Mouse (Mus musculus) hematopoietic stem cell, adult 5-6 weeks (primary cell): ENCODE data around the gene Rhox2h. TPM values are rescaled to one million over a fixed set of nuclear protein-coding genes. Genes with fewer than 3 reads are reported as not detected.
"Not testable (repeated sequence)": the region's sequence is repeated elsewhere in the genome, so short reads cannot be mapped to it uniquely, and the experiment has no call there.

Experiments
- ATAC-seq, 2 experiments: fragments of 125-278 bp in 1 of 2; replicated peaks in 1 of 2; 2 replicates each; pipeline ENCODE4 v1.8.0; 2016 to 2017; ENCODE audit warnings: inconsistent platforms in 2 of 2, mild to moderate bottlenecking in 2 of 2, moderate number of reproducible peaks in 2 of 2, low read depth in 1 of 2, moderate TSS enrichment in 1 of 2; ENCODE audit not compliant: low FRiP score in 2 of 2, poor library complexity in 2 of 2, severe bottlenecking in 2 of 2, insufficient read depth in 1 of 2, low TSS enrichment in 1 of 2
- total RNA-seq: library from RNA; stranded (forward); fragments of 172-1452, 232-1000 nt; gene quantifications from 2 replicates; pipeline ENCODE4 v1.2.3, GENCODE M21; 2017

The Rhox2h gene
- total RNA-seq: not detected in 2 replicates

DNA sequence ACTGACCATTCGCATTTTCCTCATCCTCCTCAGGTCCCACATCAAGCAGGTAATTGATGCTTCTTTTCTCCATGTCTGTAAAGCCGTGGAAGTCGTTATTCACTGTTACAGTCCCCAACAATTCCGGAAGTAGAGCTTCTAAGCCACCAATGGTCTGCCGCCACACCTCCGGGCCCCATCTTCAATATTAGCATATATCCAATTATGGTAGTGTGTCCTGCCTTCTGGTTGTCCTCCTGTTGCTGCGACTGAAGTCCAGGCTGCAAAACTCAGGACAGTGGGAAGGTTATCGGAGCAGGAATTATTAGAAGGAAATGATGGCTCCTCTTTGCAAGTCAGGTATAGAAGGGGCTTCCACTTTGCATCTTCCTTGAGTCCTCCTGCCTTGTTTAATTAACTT lies at the start of gene Rhox2h:
Gene Rhox2h, minus strand, starts transcription at position 101 of the 400 bp plus-strand sequence.
- not testable (repeated sequence) for ATAC-seq

DNA sequence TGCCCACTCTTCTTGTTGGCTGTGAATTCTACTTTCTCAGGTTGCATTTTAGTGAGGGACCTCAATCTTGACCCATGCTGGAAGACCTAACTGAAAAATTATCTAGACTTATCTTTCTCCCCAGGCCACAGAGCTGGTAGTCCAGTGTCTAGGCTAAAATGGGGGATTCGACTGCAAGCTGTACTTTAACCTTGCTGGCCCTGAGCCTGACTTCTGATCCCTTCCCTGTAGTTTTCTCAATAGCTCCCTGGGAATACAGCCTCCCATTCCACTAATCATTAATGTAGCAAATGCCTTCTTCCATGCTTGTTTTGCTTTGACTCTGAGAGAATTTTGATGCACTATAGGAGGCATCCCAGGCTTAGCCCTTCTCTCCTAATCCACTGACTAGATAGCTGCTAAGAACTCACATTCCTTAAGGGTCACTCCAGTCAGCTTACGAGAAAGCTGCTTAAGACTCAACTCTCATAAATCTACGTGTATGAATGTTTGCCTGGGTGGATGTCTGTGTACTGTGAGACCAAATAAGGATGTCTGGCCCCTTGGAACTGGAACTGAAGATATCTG lies 28.8 kb upstream of the Rhox2h start:
- no peak for ATAC-seq

DNA sequence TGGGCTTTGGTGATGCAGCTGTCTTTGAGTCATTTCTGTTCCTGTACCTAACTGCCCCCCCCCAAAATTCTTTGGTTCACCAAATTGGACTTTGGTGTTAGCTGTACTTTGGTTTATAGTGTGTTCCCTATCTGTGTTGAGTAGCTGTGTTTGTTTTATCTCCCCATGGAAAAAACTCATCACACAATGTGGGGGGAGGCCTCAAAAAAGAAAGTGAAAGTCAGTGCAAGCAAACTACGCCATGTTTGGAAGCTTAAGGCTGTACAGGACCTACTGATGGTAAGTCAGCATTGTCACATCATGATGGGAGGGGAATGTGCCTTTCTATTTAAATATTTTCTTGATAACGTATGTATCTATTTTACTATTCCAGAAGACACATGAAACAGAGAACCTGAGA lies 19.2 kb upstream of the Rhox2h start:
- ATAC-seq: no peak

DNA sequence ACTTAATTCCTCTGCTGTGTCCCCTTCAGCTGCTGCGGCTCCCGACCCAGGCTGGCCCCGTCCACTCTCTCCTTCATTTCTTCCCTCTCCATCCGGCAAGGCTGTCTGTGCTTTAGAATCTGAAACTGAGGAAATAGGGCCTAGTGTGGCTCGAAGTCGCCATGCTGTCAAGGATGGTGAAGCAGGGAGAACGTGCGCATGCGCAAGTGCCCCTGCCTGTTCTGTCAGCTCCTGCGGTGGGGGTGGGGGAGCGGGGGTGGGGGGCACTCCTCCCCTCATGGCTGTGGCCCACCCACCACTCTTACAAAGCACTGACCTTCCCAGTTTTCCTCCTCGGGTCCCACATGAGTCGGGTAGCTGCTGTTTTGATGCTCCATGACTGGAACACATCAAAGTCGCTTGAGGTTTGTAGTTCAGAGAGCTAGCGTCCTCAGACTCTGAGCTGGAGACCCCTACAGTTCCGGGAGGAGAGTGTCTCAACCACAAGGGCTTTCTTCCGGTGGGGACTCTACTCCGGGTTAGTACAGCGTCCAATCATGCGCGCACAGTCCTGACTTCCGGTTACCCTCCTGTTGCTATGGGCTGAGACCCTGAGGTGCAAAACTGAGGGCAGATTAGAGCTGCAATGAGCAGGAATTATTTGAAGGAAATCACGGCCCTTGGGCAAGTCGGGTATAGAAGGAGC lies 10.1 kb upstream of the Rhox2h start:
- no peak for ATAC-seq

DNA sequence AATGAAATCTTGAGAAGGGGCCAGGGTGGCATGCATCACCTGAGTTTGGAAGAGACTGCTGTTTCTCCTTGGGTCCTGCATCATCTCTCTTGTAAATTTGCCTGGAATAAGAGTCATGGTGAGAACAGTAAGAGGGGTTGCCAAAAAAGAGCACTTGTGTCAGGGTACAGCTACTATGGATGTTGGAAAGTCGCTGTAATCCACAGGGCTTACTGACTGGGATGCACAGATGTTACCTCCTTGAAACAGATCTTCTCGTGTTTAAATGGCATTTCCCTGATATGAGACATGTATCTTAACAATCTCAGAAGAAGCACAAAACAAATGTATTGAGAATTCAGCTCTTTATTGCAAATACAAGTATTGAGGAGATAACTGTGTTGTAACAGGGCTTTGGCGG lies 4.4 kb downstream of the Rhox2h start, which contains the start of gene Rhox3h:
Gene Rhox3h, minus strand, starts transcription at position 101 of the 400 bp plus-strand sequence.
- ATAC-seq: not testable (repeated sequence)

DNA sequence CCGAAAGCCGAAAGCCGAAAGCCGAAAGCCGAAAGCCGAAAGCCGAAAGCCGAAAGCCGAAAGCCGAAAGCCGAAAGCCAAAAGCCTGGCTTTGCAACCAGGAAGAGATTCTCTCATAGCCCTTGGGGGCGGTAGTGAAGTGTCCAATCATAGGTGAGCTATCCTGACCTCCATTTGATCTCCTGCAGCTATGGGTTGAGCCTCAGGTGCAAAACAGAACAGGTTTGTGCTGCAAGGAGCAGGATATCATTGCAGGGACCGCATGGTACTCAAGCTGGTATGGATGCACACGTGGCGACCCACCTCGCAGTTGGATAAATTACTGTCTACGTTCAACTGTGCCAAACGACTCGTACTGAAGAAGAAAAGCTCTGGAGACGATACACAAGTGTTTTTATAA lies 21.9 kb downstream of the Rhox2h start, which contains the start of gene Rhox4g:
Gene Rhox4g, minus strand, starts transcription at position 101 of the 400 bp plus-strand sequence.
- not testable (repeated sequence) for ATAC-seq

DNA sequence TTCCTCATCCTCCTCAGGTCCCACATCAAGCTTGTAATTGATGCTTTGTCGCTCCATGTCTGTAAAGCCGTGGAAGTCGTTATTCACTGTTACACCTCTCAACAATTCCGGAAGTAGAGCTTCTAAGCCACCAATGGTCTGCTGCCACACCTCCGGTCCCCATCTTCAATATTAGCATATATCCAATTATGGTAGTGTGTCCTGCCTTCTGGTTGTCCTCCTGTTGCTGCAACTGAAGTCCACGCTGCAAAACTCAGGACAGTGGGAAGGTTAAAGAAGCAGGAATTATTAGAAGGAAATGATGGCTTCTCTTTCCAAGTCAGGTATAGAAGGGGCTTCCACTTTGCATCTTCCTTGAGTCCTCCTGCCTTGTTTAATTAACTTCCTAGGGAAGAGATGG lies 29.7 kb downstream of the Rhox2h start, which contains the start of gene Rhox2g:
Gene Rhox2g, minus strand, starts transcription at position 101 of the 400 bp plus-strand sequence.
- ATAC-seq: not testable (repeated sequence)

DNA sequence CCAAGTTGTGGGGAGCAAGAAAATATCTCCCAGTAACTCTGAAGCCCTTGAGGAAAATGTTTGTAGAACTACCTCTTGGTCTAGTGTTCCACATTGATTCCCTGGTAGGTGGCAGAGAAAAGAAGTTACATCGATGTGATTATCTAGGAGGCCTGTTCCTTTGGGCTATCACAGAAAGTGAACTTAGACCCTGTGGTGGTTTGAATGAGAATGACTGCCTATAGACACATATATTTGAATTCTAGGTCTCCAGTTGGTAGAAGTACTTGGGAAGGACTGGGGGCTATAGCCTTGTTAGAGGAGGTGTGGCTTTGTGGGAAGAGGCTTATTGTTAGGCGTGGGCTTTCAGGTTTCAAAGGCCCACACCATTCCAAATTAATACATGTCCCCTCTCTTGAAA lies 44.6 kb downstream of the Rhox2h start, which contains the start of gene Rhox3g:
Gene Rhox3g, minus strand, starts transcription at position 101 of the 400 bp plus-strand sequence.
- ATAC-seq: not testable (repeated sequence)

Other genes starting within 250 kb of the Rhox2h start
- not detected in 2 replicates for gene Rhox4b, start 240.8 kb downstream of the Rhox2h start, total RNA-seq
- gene Rhox2c, start 219.6 kb downstream of the Rhox2h start, total RNA-seq: not detected in 2 replicates
- not detected in 2 replicates for gene Rhox3c, start 214.7 kb downstream of the Rhox2h start, total RNA-seq
- gene Rhox4c, start 192.9 kb downstream of the Rhox2h start, total RNA-seq: not detected in 2 replicates
- not detected in 2 replicates for gene Rhox2d, start 179.8 kb downstream of the Rhox2h start, total RNA-seq
- not detected in 2 replicates for gene Rhox4d, start 158.9 kb downstream of the Rhox2h start, total RNA-seq
- not detected in 2 replicates for gene Rhox2e, start 142.8 kb downstream of the Rhox2h start, total RNA-seq
- gene Rhox3e, start 131.3 kb downstream of the Rhox2h start, total RNA-seq: not detected in 2 replicates
- not detected in 2 replicates for gene Rhox4e, start 115.9 kb downstream of the Rhox2h start, total RNA-seq
- gene Rhox2f, start 101.9 kb downstream of the Rhox2h start, total RNA-seq: not detected in 2 replicates
- not detected in 2 replicates for gene Rhox3f, start 92.3 kb downstream of the Rhox2h start, total RNA-seq
- not detected in 2 replicates for gene Rhox4f, start 65.6 kb downstream of the Rhox2h start, total RNA-seq
- not detected in 2 replicates for gene Rhox3g, start 44.7 kb downstream of the Rhox2h start, total RNA-seq
- gene Rhox2g, start 29.8 kb downstream of the Rhox2h start, total RNA-seq: not detected in 2 replicates
- not detected in 2 replicates for gene Rhox4g, start 21.9 kb downstream of the Rhox2h start, total RNA-seq
- not detected in 2 replicates for gene Rhox3h, start 4.5 kb downstream of the Rhox2h start, total RNA-seq
- gene Rhox5, start 131.6 kb upstream of the Rhox2h start, total RNA-seq: not detected in 2 replicates
- gene Rhox6, start 153.6 kb upstream of the Rhox2h start, total RNA-seq: not detected in 2 replicates
- gene Rhox7a, start 158.4 kb upstream of the Rhox2h start, total RNA-seq: not detected in 2 replicates
- gene Rhox8, start 205.7 kb upstream of the Rhox2h start, total RNA-seq: not detected in 2 replicates
- gene Rhox7b, start 224.0 kb upstream of the Rhox2h start, total RNA-seq: not detected in 2 replicates
- not detected in 2 replicates for gene Rhox9, start 228.5 kb upstream of the Rhox2h start, total RNA-seq